Mouse (Mus musculus) thymus, postnatal 10 days (tissue): Measurements from ENCODE around the gene Btbd11.

Source experiments
- DNase-seq, 2 experiments: peaks; one replicate each; pipeline ENCODE4 v3.0.0; 2021; ENCODE audit warnings: low spot score in 2 of 2

The Btbd11 gene

DNA sequence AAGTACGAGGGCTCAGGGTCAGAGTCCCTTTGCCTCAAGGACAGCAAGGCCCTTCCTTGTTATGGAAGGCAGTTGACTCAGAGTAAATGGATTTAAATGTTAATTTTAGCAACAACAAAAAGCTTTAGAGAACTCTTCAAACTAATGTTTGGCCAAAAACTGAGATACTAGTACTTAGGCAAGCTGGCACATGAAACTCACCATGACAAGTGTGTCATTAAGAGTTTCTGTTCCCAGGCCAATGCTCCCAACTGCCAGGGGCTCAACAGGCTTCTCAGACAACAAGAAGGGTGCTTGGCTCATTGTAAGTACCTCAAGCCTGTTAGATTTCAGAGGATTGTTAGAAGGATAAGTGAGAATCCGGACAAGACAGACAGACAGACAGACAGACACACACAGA lies 204.7 kb downstream of the Btbd11 start:
- no peak for DNase-seq

DNA sequence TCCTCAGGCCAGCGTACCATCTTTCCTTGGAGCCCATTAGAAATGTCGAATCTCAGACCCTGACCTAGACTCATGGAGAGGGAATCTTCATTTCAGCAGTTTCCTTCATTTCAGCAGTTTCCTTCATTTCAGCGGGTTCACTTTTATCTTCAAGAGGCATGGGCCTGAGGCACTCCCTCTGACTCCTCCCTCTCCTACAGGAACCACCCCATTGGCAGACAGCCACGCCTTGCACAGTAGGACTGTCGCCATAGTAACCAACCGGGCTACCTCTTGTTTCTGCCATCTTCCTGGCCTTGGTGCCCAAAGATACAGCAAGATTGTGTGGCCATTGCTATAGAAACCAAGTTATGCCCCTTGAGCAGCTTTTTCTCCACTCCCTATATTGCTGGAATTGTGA lies 205.4 kb downstream of the Btbd11 start:
- DNase-seq = no peak

DNA sequence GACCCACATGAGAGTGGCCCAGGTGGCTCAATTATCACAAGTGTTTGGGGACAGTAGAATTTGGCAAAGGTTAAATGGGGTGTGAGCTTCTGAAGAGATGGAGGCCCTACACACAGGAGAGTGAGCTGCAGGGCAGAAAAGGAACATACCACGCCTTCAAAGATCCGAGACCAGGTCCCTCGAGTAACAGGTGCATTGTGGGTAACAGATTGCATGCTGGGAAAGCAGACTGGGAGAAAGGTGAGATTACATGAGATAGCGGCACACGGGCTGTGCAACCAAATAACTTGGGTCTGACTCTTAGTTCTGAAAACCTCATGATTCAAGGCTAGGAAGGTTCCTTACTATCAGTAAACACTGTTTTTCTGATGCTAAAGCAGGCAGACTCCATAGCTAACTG lies 209.7 kb downstream of the Btbd11 start:
- no peak for DNase-seq

GRCm38 (mm10) chr10:85598093-85598599 lies 211.5 kb downstream of the Btbd11 start:
- DNase-seq = no peak

GRCm38 (mm10) chr10:85598603-85599542 lies 212.3 kb downstream of the Btbd11 start:
- no peak for DNase-seq

DNA sequence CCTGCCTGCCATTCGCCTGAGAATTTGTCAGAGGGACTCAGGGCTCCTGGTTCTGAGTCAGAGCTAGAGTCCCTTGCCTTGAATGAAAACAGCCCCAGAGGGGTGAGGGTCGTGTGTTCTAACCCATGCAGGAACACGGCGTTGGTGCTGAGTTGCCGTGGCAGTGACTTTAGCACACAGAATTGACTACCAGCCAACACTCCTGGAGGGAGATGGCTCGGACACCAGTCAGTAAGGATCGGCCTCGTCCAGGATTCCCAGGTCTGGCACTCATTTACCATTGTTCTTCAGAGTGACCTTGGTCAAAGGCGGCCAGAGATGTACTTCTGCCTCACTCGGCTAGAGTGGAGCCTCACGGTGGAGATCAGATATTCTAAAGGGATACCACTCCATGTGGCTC lies 215.9 kb downstream of the Btbd11 start:
- DNase-seq = no peak

DNA sequence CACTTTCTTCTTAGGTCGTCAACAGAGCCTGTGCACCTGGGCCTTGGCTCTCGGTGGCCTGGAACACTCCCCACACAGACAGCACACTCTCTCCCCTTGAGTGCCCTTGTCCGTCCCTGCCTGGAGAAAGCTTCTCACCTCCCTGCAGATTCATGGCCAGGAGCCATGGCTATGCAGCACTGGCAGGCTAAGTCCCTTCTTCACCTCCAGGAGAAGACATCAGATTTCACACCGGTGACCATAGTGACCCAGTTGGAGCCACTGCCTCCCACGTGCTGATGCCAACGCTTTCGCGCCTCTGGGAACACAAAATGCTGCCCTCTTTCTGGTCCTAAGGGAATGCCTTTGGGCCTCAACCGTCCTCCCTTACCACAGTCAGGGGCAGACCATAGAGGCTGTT lies 217.9 kb downstream of the Btbd11 start:
- no peak for DNase-seq

- no peak for DNase-seq
Measured at GRCm38 (mm10) chr10:85608550-85609278, 222.1 kb downstream of the Btbd11 start.

GRCm38 (mm10) chr10:85617080-85617479 lies 230.5 kb downstream of the Btbd11 start:
- no peak for DNase-seq

- no peak for DNase-seq
Measured at GRCm38 (mm10) chr10:85617501-85618417, 231.1 kb downstream of the Btbd11 start.

DNA sequence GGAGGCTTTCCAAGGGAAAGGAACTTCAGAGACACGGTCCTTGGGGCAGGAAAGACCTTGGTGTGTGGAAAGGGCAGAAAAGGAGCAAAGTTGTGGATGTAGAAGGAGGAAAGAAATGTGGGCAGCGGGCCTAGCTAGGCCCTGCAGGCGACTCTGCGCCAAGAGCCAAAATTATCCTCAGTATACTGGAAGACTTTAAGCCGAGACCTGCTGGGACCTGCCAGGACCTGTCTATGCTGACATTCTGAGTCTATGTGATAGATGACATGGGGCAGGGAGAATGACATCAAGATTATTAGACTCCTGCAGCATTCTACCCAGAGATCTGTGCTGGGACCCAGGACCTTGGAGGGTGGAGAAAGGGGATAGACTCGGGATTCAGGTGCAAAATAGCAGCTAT lies 234.5 kb downstream of the Btbd11 start:
- DNase-seq = no peak

DNA sequence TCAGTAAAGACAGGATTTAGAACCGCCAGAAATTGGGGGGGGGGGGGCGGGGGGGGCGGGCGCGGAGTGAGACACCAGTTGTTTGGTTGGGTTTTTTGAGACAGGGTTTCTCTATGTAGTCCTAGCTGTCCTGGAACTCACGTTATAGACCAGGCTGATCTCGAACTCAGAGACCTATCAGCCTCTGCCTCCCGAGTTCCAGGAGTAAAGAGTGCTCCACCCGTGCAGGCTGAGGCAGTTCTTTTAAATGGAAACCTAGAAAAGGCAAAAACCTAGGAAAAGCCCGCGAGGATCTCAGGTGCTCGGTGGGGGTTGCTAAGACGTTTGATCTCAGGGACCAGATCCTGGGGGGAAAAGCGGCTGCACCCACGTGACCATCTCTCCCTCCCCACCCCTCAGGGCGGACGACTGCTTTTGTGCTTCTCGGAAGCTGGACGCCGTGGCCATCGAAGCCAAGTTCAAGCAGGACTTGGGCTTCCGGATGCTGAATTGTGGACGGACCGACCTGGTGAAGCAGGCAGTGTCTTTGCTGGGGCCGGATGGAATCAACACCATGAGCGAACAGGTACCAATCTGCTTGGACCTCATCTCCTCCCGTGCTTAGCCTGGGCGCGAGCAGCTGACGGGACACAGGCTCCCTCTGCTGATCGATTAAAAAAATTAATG lies 238.0 kb downstream of the Btbd11 start:
- peak in 1 of 2 experiments; percentile 21 for DNase-seq

GRCm38 (mm10) chr10:85625170-85625686 lies 238.6 kb downstream of the Btbd11 start:
- no peak for DNase-seq

GRCm38 (mm10) chr10:85632030-85632429 lies 245.4 kb downstream of the Btbd11 start:
- no peak for DNase-seq

DNA sequence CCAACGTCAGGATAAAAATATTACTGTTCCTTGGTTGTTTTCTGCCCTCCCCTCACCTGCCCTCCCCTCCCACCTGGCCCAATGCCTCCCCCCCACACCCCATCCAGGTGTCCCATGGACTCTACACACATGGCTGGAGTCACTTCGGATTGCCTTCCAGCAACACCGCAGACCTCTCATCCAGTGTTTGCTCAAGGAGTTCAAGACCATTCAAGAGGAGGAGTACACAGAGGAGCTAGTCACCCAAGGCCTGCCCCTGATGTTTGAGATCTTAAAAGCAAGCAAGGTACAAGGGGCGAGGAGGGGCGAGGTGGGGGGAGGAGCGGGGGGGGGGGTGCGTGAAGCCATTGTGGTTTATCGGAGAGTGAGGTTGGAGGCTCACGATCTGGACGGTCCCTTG lies 247.0 kb downstream of the Btbd11 start:
- no peak for DNase-seq

- no peak for DNase-seq
Measured at GRCm38 (mm10) chr10:85637580-85637979, 251.0 kb downstream of the Btbd11 start.

DNA sequence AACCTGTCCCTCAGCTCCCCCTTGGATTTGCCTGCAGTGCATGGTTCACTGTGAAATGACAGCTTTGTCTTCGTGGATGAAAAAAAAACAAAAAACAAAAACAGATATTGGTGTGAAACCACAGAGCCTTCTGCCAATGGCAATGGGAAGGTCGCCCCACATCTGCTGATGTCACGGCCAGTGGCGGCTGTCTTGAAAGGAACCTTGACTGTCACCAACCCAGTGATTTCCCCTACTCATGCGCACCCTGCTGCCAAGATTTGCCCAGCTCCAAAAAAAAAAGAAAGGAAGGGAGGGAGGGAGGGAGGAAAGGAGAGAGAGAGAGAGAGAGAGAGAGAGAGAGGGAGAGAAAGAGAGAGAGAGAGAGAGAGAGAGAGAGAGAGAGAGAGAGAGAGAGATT lies 251.5 kb downstream of the Btbd11 start:
- DNase-seq = no peak

DNA sequence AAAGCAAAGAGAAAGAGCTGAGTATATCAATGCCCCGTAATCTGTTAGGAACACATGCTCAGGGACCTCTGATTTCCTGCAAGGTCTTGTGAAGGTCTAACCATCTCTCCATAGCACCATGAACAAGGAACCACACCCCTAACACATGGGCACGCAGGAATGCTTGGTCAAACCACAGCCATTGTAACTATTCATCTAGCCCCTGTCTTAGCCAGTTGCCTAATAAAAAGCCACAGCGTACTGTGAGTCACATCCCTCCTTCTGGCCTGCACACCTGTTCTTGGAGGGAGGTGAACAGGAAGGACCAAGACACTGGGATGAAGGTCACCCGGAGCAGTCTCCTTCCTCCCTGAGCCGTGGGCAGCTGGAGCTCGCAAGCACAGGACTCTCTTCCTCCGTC lies 253.0 kb downstream of the Btbd11 start:
- DNase-seq = no peak

- no peak for DNase-seq
Measured at GRCm38 (mm10) chr10:85640408-85640807, 253.8 kb downstream of the Btbd11 start.

- DNase-seq = no peak
Measured at GRCm38 (mm10) chr10:85645346-85645745, 258.7 kb downstream of the Btbd11 start.

DNA sequence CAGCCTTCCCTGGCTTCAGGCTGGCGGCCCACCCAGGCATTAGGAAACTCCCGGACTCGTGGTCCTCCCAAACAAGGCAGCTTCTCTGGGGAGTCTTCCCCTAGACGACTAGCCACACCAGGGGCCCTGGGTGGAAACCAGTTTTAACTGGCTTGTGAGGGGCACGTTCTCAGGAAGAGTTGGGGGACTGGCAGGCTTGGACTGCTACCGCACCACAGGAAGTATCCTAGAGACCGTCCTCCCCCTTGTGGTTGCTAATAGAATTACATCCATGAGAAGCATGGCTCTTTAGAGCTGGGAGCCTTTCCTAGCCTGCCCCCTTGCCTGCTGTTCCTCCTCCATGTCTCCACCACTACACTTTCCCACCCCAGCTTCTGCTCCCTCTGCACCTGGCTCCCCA lies 265.1 kb downstream of the Btbd11 start:
- DNase-seq = peak; percentile 5 to 65
